Mouse (Mus musculus) E14TG2a.4 (cell line): ENCODE results near the gene Znrf1.
A peak's percentile ranks its signal among the peaks of the same experiment; 100 is the strongest.

Experiments
- H3K27me3 ChIP-seq: 2 replicates; pipeline ENCODE4 v1.6.1; 2014; ENCODE audit warnings: low read length, control low read depth; ENCODE audit not compliant: insufficient read depth
- H3K36me3 ChIP-seq: 2 replicates; pipeline ENCODE4 v1.6.1; 2014; ENCODE audit warnings: low read length, control low read depth; ENCODE audit not compliant: insufficient read depth
- H3K4me1 ChIP-seq: replicated peaks from 2 replicates; pipeline ENCODE4 v1.6.1; 2014; ENCODE audit warnings: low read depth, low read length, control low read depth
- H3K4me3 ChIP-seq: replicated peaks from 2 replicates; pipeline ENCODE4 v1.5.1; 2014; ENCODE audit warnings: mild to moderate bottlenecking, low read length
- H3K9me3 ChIP-seq: 2 replicates; pipeline ENCODE4 v1.6.1; 2014; ENCODE audit warnings: low read length, control low read depth
- CTCF ChIP-seq: conservative IDR thresholded peaks from 2 replicates; pipeline ENCODE4 v1.5.1; 2014; ENCODE audit warnings: low read length
- NANOG ChIP-seq: IDR thresholded peaks from 2 replicates; pipeline ENCODE4 v1.6.1; 2014; ENCODE audit warnings: borderline replicate concordance, low read length, mixed read lengths
- POU5F1 ChIP-seq: IDR thresholded peaks from 2 replicates; pipeline ENCODE4 v1.6.1; 2014; ENCODE audit warnings: low read length, borderline replicate concordance

Gene Znrf1

GRCm38 (mm10) chr8:111658819-111659423 is 123.0 kb downstream of the Znrf1 start:
- peaks cover 48% of the 10 kb centered on the region for H3K4me1 ChIP-seq
- no peaks in the 10 kb centered on the region for H3K9me3 ChIP-seq
- H3K27me3 ChIP-seq, result no peaks in the 10 kb centered on the region
- TF ChIP-seq POU5F1 (no peak), CTCF (no peak), NANOG (no peak)
- no peak overlapping the region for H3K4me3 ChIP-seq
- peaks cover 42% of the 10 kb centered on the region for H3K36me3 ChIP-seq

DNA sequence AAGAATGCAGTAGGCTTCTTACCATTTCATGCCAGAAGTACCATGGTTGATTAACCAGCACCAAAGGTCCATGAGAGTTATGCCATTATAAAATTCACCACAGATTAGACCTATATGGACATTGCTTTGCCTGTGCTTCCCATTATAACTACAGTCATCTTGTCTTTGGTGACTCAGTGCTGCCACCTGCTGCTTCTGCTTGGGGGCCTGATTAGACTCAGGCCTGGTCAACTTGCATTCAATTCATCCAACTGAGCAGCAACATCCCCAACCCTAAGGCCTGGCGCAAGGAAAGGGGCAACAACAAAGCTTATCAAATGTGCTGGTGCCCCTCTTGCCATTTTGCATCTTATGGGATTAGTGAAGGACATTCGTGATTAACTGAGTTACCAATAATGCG is 126.6 kb downstream of the Znrf1 start:
- Histone ChIP-seq H3K27me3 (no peaks in the 10 kb centered on the region), H3K4me1 (peaks cover 19% of the 10 kb centered on the region), H3K9me3 (no peaks in the 10 kb centered on the region), H3K4me3 (no peak overlapping the region), H3K36me3 (peaks cover 59% of the 10 kb centered on the region)
- TF ChIP-seq CTCF (peak; percentile 81), POU5F1 (no peak)

- no peak overlapping the region for H3K4me3 ChIP-seq
- no peaks in the 10 kb centered on the region for H3K9me3 ChIP-seq
- TF ChIP-seq CTCF, result no peak
- no peak for TF ChIP-seq NANOG
- no peak for TF ChIP-seq POU5F1
- peaks cover 13% of the 10 kb centered on the region for H3K4me1 ChIP-seq
- H3K36me3 ChIP-seq, result peaks cover 68% of the 10 kb centered on the region
- H3K27me3 ChIP-seq, result no peaks in the 10 kb centered on the region
Measured at GRCm38 (mm10) chr8:111666751-111667150, 130.9 kb downstream of the Znrf1 start.
